Mouse (Mus musculus): Measurements from ENCODE around the gene Pcsk6. TPM values are rescaled to one million over a fixed set of nuclear protein-coding genes. Genes with fewer than 3 reads are reported as not detected.

Pcsk6 gene
- polyA plus RNA-seq, 1 experiment from 2014 or later: 1.5 TPM

DNA sequence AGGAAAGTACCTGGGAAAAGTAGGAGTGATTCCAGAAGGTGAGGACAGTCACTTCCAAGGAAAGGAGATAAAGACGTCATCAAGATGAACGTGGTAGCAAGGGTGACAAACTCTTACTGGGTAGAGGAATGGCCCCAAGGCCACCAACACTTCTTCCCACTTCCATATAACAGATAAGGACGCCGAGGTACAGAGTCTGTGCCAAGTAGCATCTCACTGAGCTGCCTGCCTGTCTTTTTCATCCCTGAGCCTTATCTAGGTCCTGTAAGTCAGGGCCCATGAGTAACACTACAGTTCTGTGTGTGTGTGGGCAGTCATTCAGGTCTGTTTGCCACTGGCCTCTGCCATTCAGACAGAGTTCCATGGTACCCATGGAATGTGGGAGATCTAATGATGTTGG, 23.4 kb downstream of the Pcsk6 start:
- Histone ChIP-seq H3K9me3 (no peaks in the 10 kb centered on the region), H3K36me3 (no peaks in the 10 kb centered on the region), H3K4me1 (peaks cover 21% of the 10 kb centered on the region), H3K9ac (no peak overlapping the region), H3K4me2 (no peak overlapping the region), H3K27ac (replicated peaks) (no peak overlapping the region), H3K4me3 (no peak overlapping the region), H3K27me3 (replicated peaks) (peaks cover 75% of the 10 kb centered on the region)
- 18% methylated on average over 4 of the region's 4 CpGs for WGBS
- ATAC-seq (ENCODE audit: extremely low read depth, insufficient number of reproducible peaks, low FRiP score, low TSS enrichment): no peak

DNA sequence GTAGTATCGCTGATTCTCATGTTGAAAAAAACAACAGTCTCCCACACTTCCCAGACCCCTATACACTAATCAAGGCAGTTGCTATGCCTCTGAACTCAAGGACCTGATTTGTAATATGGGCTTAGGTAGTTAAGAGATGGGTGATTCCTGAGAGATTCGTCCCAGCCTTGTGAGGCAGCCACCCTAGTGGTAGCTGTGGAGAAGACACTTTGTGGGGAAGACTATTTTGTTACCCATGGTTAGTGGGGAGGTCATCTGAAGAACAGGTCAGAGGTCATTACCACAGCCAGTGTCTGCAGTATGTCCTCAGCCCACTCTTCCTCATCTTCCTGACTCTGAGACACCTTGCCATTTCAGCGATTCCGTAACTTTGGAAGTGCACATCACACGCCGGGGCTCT, 24.3 kb downstream of the Pcsk6 start:
- no peak overlapping the region for H3K4me3 ChIP-seq
- no peak for ATAC-seq (ENCODE audit: extremely low read depth, insufficient number of reproducible peaks, low FRiP score, low TSS enrichment)
- peaks cover 81% of the 10 kb centered on the region for H3K27me3 ChIP-seq (replicated peaks)
- WGBS: 88% methylated on average over 6 of the region's 6 CpGs
- H3K27ac ChIP-seq (replicated peaks): no peak overlapping the region
- no peaks in the 10 kb centered on the region for H3K9me3 ChIP-seq
- H3K4me1 ChIP-seq: peaks cover 20% of the 10 kb centered on the region
- H3K9ac ChIP-seq: no peak overlapping the region
- no peaks in the 10 kb centered on the region for H3K36me3 ChIP-seq
- no peak overlapping the region for H3K4me2 ChIP-seq

DNA sequence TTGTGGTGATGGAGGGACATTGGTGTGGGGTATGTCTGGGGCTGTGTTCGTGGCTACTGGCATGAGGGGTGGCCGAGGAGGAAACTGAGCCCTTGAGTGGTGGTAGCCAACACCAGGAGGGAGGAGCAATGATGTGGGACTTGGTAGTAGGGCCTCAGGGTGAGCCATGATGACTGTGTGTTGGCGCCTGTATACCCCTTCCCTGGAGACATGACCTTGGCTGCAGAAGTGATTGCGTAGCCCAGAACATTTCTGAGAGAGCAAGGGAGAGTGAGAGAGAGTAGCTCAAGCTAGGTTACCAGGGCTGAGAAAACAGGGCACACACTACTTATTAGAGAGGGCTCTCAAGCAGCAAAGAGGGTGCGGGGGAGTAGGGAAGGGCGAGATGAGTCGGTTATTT, 30.3 kb downstream of the Pcsk6 start:
- H3K9ac ChIP-seq: no peak overlapping the region
- no peak overlapping the region for H3K4me2 ChIP-seq
- peaks cover 71% of the 10 kb centered on the region for H3K27me3 ChIP-seq (replicated peaks)
- no peak overlapping the region for H3K27ac ChIP-seq (replicated peaks)
- no peak overlapping the region for H3K4me3 ChIP-seq
- no peak for ATAC-seq (ENCODE audit: extremely low read depth, insufficient number of reproducible peaks, low FRiP score, low TSS enrichment)
- H3K9me3 ChIP-seq: no peaks in the 10 kb centered on the region
- 79% methylated on average over 7 of the region's 7 CpGs for whole genome bisulfite sequencing
- H3K4me1 ChIP-seq: peaks cover 24% of the 10 kb centered on the region
- H3K36me3 ChIP-seq: no peaks in the 10 kb centered on the region

DNA sequence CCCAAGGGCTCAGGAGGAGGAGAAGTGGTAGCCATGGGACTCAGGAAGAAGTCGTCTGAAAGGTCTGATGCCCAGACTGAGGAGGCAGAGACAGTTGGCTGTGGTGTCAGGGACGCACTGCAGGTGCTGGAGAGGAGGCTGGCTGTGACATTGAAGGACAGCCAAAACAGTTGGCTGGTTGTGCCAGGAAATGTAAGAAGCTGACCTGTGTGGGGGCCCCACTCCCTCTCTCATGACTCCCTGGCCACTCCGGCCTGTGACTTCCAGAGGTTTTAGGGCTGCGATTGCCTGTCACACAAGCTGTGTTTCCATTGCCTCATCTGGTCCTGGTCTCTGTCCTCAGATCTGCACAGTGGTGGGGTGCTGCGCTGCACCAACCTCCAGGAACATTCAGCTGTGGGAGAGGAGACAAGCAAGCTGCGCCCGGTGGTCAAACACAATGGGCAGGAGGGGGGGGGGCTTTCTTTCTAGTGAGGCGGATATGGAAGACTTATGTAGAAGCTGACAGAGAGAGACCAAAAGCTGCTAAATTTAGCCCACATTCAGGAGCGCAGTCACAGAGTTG, 30.8 kb downstream of the Pcsk6 start:
- WGBS: 42% methylated on average over 9 of the region's 9 CpGs
- H3K27me3 ChIP-seq (replicated peaks): peaks cover 72% of the 10 kb centered on the region
- 0 out of 2 replicates have a peak overlapping the region, but pooled peaks have one; percentile 28 for H3K9ac ChIP-seq
- H3K27ac ChIP-seq (replicated peaks): 0 out of 2 replicates have a peak overlapping the region, but pooled peaks have one; percentile 15
- no peak; the same call in 1 of the 2 replicates for ATAC-seq (ENCODE audit: extremely low read depth, insufficient number of reproducible peaks, low FRiP score, low TSS enrichment)
- peaks cover 24% of the 10 kb centered on the region for H3K4me1 ChIP-seq
- H3K36me3 ChIP-seq: no peaks in the 10 kb centered on the region
- no peak overlapping the region for H3K4me3 ChIP-seq
- H3K4me2 ChIP-seq: 0 out of 2 replicates have a peak overlapping the region, but pooled peaks have one; percentile 4
- H3K9me3 ChIP-seq: no peaks in the 10 kb centered on the region

DNA sequence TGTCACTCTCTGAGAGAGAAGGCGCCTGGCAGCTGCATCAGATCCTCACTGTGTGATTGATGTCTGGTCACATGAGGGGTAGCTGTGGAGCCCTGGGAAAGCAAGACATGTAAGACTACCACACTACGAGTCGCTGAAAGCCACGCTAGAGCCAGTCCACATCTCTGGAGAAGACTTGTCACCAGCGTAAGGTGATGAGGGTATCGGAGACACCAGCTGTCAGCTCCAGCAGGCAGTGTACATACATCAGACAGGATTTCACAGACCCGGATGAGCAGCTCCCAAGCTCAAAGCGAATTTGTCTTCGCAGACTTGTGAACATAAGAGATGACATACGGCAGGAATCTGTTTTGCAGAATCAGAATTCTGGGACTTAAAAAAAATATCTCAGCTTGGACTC, 32.0 kb downstream of the Pcsk6 start:
- Histone ChIP-seq H3K36me3 (no peaks in the 10 kb centered on the region), H3K4me2 (no peak overlapping the region), H3K27me3 (replicated peaks) (peaks cover 61% of the 10 kb centered on the region), H3K4me3 (no peak overlapping the region), H3K9ac (no peak overlapping the region), H3K27ac (replicated peaks) (no peak overlapping the region), H3K4me1 (peaks cover 24% of the 10 kb centered on the region), H3K9me3 (no peaks in the 10 kb centered on the region)
- ATAC-seq (ENCODE audit: extremely low read depth, insufficient number of reproducible peaks, low FRiP score, low TSS enrichment): peak; percentile 63; the same call in 1 of the 2 replicates
- WGBS: 40% methylated on average over 10 of the region's 10 CpGs

DNA sequence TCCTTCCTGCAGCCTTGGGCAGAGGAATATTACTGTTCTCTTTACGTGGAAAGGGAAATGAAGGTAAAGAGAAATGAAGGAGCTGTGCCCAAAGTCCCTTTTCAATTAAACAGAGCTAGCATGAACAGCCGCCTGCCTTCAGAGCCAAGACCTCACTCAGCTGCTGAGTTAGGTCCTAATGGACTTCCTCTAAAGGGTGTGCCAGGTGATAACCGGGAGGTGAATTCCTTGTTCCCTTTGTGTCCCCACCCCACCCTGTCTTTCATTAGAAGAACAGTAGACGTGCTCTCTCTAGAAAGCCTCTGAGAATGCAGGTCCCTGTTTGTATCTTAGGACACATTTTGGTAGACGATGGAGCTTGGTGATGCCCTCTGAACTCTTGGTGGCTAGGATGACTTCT, 33.7 kb downstream of the Pcsk6 start:
- Histone ChIP-seq H3K4me1 (peaks cover 24% of the 10 kb centered on the region), H3K9ac (no peak overlapping the region), H3K9me3 (no peaks in the 10 kb centered on the region), H3K4me3 (no peak overlapping the region), H3K27ac (replicated peaks) (no peak overlapping the region), H3K36me3 (no peaks in the 10 kb centered on the region), H3K27me3 (replicated peaks) (peaks cover 52% of the 10 kb centered on the region), H3K4me2 (no peak overlapping the region)
- 71% methylated on average over 5 of the region's 5 CpGs for WGBS
- no peak for ATAC-seq (ENCODE audit: extremely low read depth, insufficient number of reproducible peaks, low FRiP score, low TSS enrichment)

DNA sequence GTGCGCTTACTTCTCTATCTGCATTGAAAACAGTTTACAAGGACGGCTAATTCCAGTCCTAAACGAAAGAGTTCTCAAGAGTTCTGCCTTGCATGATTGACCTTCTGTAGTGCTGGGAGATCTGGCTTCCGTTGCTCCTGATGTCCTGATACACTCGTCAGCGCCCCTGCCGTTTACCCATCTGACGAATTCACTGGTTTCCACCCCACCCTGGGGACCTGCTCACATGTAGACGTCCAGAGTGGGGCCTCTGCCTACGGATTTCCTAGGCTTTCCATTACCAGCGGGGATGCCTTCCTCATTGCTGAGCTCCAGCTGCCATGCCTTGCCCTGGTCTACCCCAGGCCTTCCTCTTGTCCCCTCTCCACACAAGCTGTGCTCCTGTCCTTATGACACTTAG, 39.7 kb downstream of the Pcsk6 start:
- no peak for ATAC-seq (ENCODE audit: extremely low read depth, insufficient number of reproducible peaks, low FRiP score, low TSS enrichment)
- Histone ChIP-seq H3K4me1 (peaks cover 32% of the 10 kb centered on the region), H3K4me2 (no peak overlapping the region), H3K9me3 (no peaks in the 10 kb centered on the region), H3K36me3 (no peaks in the 10 kb centered on the region), H3K4me3 (no peak overlapping the region), H3K27me3 (replicated peaks) (peaks cover 28% of the 10 kb centered on the region), H3K9ac (no peak overlapping the region), H3K27ac (replicated peaks) (no peak overlapping the region)
- 47% methylated on average over 11 of the region's 11 CpGs for WGBS

DNA sequence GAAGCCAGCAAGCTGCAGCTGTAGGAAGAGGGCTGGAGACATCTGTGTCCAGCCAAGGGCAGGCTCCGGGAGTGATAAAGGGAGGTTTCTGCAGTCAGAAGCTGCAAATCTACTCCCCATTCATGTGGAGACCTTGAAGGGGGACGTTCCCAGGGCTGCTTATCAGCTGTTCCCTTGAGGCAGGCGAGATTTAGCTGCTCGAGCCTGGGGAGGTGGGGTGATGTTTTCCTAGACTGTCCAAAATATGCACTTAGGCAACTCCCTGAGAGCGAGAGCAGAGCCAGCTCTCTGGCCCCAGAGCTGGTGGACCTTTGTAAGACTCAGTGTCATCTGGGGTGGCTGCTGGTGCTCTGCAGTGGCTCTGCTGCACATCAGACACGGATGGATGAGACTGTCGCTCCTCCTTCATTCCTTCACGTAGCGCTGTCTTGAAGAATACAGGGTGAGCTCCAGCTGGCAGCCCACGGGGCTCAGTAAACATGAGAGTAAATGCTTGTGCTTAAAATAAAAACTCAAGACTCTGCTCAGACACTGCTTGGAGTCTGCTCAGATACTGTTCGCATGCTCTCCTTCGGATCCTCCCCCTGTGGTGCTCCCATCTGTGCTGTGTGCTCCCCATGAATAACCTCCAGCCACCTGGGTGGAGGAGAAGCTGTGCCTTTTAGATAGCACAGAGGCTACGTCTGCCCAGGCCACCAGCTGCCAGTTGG, 41.1 kb downstream of the Pcsk6 start:
- ATAC-seq (ENCODE audit: extremely low read depth, insufficient number of reproducible peaks, low FRiP score, low TSS enrichment): no peak
- H3K9me3 ChIP-seq: no peaks in the 10 kb centered on the region
- peaks cover 32% of the 10 kb centered on the region for H3K4me1 ChIP-seq
- WGBS: 14% methylated on average over 13 of the region's 13 CpGs
- no peaks in the 10 kb centered on the region for H3K36me3 ChIP-seq
- H3K9ac ChIP-seq: peak overlapping the region; percentile 0; the same call in 1 of the 2 replicates
- no peak overlapping the region for H3K4me3 ChIP-seq
- H3K27me3 ChIP-seq (replicated peaks): peaks cover 30% of the 10 kb centered on the region
- H3K4me2 ChIP-seq: peak overlapping the region; percentile 53
- peak overlapping the region; percentile 44 for H3K27ac ChIP-seq (replicated peaks)

DNA sequence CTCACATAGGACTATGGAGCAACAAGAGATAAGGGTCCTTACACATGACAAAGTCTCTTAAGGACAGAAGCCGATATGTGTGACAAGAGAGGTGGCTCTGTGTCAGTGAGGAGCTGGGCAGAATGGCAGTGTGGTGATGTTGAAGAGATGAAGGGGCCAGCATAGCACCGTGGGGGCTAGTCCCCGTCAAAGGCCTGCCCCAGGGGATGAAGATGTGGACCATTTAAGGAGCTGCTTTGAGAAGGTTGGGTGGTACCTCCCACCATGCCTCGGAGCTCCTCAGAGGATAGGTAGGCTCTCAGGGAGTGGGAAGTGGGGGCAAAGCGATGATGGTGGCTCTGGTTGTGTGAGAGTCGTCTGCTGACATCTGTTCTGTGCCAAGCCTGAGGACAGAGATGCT, 41.9 kb downstream of the Pcsk6 start:
- WGBS: 46% methylated on average over 6 of the region's 6 CpGs
- ATAC-seq (ENCODE audit: extremely low read depth, insufficient number of reproducible peaks, low FRiP score, low TSS enrichment): no peak
- Histone ChIP-seq H3K9me3 (no peaks in the 10 kb centered on the region), H3K9ac (no peak overlapping the region), H3K4me2 (no peak overlapping the region), H3K4me3 (no peak overlapping the region), H3K4me1 (peaks cover 32% of the 10 kb centered on the region), H3K36me3 (no peaks in the 10 kb centered on the region), H3K27ac (replicated peaks) (no peak overlapping the region), H3K27me3 (replicated peaks) (peaks cover 30% of the 10 kb centered on the region)

DNA sequence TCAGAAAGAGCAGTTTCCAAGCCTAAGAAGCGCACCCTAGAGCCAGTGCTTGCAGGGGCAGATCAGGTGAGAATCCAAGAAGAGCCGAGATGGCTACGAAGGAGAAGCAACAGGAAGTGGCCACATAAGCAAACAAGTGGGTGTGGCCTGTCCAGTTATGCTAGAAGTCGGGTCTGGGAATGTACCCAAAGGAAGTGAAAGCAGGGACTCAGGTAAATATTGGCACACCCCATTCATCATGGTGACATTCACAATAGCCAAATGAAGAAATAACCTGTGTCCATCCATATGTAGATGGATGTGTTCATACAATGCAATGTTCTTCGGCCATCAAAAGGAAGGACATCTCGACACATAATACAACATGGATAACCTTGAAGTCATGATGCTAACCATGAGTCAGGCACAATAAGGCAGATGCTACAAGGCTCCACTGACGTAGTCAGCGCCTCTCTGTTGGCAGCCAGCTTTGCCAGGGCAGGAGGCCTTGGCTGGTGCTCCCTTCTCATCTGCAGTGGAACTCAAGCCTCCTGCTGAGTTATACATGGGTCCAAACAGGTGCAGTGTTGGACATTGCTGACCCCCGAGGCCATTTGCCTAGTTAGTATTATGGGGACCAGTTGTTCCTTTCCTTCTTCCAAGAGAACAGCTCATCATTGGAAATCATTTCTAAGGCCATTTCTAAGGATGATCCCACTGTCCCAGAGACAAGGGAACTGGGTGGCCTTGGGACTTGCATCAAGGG, 45.2 kb downstream of the Pcsk6 start:
- no peaks in the 10 kb centered on the region for H3K36me3 ChIP-seq
- H3K9me3 ChIP-seq: no peaks in the 10 kb centered on the region
- no peak overlapping the region for H3K27ac ChIP-seq (replicated peaks)
- H3K27me3 ChIP-seq (replicated peaks): peaks cover 25% of the 10 kb centered on the region
- no peak for ATAC-seq (ENCODE audit: extremely low read depth, insufficient number of reproducible peaks, low FRiP score, low TSS enrichment)
- H3K4me1 ChIP-seq: peaks cover 22% of the 10 kb centered on the region
- no peak overlapping the region for H3K4me2 ChIP-seq
- 82% methylated on average over 9 of the region's 9 CpGs for WGBS
- no peak overlapping the region for H3K4me3 ChIP-seq
- no peak overlapping the region for H3K9ac ChIP-seq

DNA sequence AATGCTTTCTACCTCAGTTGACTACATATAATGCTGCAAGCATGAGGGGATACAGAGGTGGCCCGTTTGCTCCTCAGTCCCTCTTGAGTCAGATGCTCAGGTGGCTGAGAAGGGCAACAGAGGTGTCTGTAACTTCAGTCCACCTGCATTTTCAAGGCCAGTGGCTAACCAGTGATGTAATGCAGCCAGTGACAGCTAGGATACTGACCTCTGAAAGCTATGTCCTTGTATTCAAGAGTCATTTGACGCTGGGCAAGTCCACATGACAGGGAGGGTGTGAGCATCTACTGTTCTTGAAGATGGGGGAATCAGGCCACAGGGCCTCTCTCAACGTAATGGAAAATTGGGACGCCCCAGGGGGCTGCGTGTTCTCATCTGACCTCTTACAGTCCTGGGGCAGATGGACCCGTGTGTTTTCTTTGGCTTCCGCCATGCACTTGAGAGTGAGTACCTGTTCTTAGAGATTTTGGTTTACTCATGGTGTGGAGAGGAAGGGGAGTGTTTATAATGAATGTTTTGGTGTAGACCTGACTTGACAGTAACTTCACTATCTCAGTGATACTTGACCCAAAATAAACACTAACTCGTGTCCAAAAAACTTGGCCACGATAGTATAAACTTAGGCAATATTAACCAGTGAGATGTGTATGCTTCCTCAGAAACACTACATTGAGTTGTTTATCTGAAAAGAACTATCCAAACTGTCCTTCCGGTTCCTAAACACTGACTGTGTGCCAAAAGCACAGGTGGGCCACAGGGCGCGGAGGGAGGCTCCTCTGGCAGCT, 48.0 kb downstream of the Pcsk6 start:
- no peak overlapping the region for H3K27ac ChIP-seq (replicated peaks)
- H3K4me2 ChIP-seq: no peak overlapping the region
- WGBS: 71% methylated on average over 12 of the region's 12 CpGs
- no peaks in the 10 kb centered on the region for H3K4me1 ChIP-seq
- ATAC-seq (ENCODE audit: extremely low read depth, insufficient number of reproducible peaks, low FRiP score, low TSS enrichment): no peak
- H3K4me3 ChIP-seq: no peak overlapping the region
- no peaks in the 10 kb centered on the region for H3K36me3 ChIP-seq
- H3K27me3 ChIP-seq (replicated peaks): peaks cover 28% of the 10 kb centered on the region
- no peak overlapping the region for H3K9ac ChIP-seq
- H3K9me3 ChIP-seq: no peaks in the 10 kb centered on the region
